Mouse (Mus musculus): ENCODE data around the gene Cd3e. TPM values are rescaled to one million over a fixed set of nuclear protein-coding genes. Genes with fewer than 3 reads are reported as not detected.

The Cd3e gene
- total RNA-seq, 2 experiments from 2014 or later = 1.7 to 14.9 TPM

- intact Hi-C loops (cut with DNase I) = no loop called here
- no peak for DNase-seq
Measured at GRCm38 (mm10) chr9:45023638-45024037, 14.2 kb upstream of the Cd3e start.

GRCm38 (mm10) chr9:45022800-45023199 is 13.4 kb upstream of the Cd3e start:
- intact Hi-C loops (cut with DNase I) = loop anchor here (1.0 kb wide), 1 partner anchor 124 kb away; no protein-coding TSS in a partner anchor
- peak; percentile 40 to 71 for DNase-seq

GRCm38 (mm10) chr9:45018031-45018430 is 8.6 kb upstream of the Cd3e start:
- DNase-seq = no peak
- intact Hi-C loops (cut with DNase I) = no loop called here

- intact Hi-C loops (cut with DNase I) = no loop called here
- no peak for DNase-seq
Measured at GRCm38 (mm10) chr9:45015841-45016240, 6.4 kb upstream of the Cd3e start.

GRCm38 (mm10) chr9:45014879-45015278 is 5.5 kb upstream of the Cd3e start:
- intact Hi-C loops (cut with DNase I) = no loop called here

GRCm38 (mm10) chr9:45011291-45011690 is 1.9 kb upstream of the Cd3e start:
- intact Hi-C loops (cut with DNase I) = no loop called here
- no peak for DNase-seq

More at GRCm38 (mm10) chr9:45014879-45015278, 5.5 kb upstream of the Cd3e start:
- DNase-seq = no peak

GRCm38 (mm10) chr9:45010461-45010860 is 1.0 kb upstream of the Cd3e start:
- intact Hi-C loops (cut with DNase I) = no loop called here
- no peak for DNase-seq

- DNase-seq = no peak
- intact Hi-C loops (cut with DNase I) = no loop called here
Measured at GRCm38 (mm10) chr9:45008342-45008741, 1.1 kb downstream of the Cd3e start.

GRCm38 (mm10) chr9:45007404-45007803 is 2.0 kb downstream of the Cd3e start:
- intact Hi-C loops (cut with DNase I) = no loop called here
- no peak for DNase-seq

GRCm38 (mm10) chr9:45000249-45000648 is 9.2 kb downstream of the Cd3e start:
- no peak for DNase-seq
- intact Hi-C loops (cut with DNase I) = no loop called here

- intact Hi-C loops (cut with DNase I) = no loop called here
- DNase-seq = no peak
Measured at GRCm38 (mm10) chr9:44999776-45000175, 9.7 kb downstream of the Cd3e start.

GRCm38 (mm10) chr9:44999171-44999570 is 10.3 kb downstream of the Cd3e start:
- no peak for DNase-seq
- intact Hi-C loops (cut with DNase I) = no loop called here

- intact Hi-C loops (cut with DNase I) = no loop called here
- DNase-seq = no peak
Measured at GRCm38 (mm10) chr9:44998138-44998537, 11.3 kb downstream of the Cd3e start.

GRCm38 (mm10) chr9:44996590-44996989 is 12.8 kb downstream of the Cd3e start:
- intact Hi-C loops (cut with DNase I) = no loop called here

GRCm38 (mm10) chr9:44994962-44995361 is 14.5 kb downstream of the Cd3e start:
- DNase-seq = no peak
- intact Hi-C loops (cut with DNase I) = no loop called here

More at GRCm38 (mm10) chr9:44996590-44996989, 12.8 kb downstream of the Cd3e start:
- DNase-seq = no peak

GRCm38 (mm10) chr9:44993268-44993667 is 16.2 kb downstream of the Cd3e start:
- intact Hi-C loops (cut with DNase I) = no loop called here
- no peak for DNase-seq

GRCm38 (mm10) chr9:44992271-44992670 is 17.2 kb downstream of the Cd3e start:
- intact Hi-C loops (cut with DNase I) = no loop called here
- DNase-seq = no peak

- intact Hi-C loops (cut with DNase I) = no loop called here
- no peak for DNase-seq
Measured at GRCm38 (mm10) chr9:44991821-44992220, 17.6 kb downstream of the Cd3e start.

- DNase-seq = no peak
- intact Hi-C loops (cut with DNase I) = no loop called here
Measured at GRCm38 (mm10) chr9:44986976-44987375, 22.5 kb downstream of the Cd3e start.

- intact Hi-C loops (cut with DNase I) = no loop called here
- DNase-seq = peak; percentile 2 to 14
Measured at GRCm38 (mm10) chr9:44986242-44986781, 23.1 kb downstream of the Cd3e start.

- intact Hi-C loops (cut with DNase I) = no loop called here
Measured at GRCm38 (mm10) chr9:44985721-44986161, 23.7 kb downstream of the Cd3e start.

GRCm38 (mm10) chr9:44983001-44983400 is 26.4 kb downstream of the Cd3e start:
- intact Hi-C loops (cut with DNase I) = no loop called here

More at GRCm38 (mm10) chr9:44985721-44986161, 23.7 kb downstream of the Cd3e start:
- no peak for DNase-seq

GRCm38 (mm10) chr9:44982531-44982930 is 26.9 kb downstream of the Cd3e start:
- no peak for DNase-seq
- intact Hi-C loops (cut with DNase I) = no loop called here

More at GRCm38 (mm10) chr9:44983001-44983400, 26.4 kb downstream of the Cd3e start:
- no peak for DNase-seq
